Mouse (Mus musculus): ENCODE measurements at regions not wholly inside any gene's neighbourhood (a gene's known extent, or its start where the extent isn't known, plus 50 kb on each side); places are given as distances from the start of the nearest gene placed in this dataset.
A peak's percentile ranks its signal among the peaks of the same experiment; 100 is the strongest.

DNA sequence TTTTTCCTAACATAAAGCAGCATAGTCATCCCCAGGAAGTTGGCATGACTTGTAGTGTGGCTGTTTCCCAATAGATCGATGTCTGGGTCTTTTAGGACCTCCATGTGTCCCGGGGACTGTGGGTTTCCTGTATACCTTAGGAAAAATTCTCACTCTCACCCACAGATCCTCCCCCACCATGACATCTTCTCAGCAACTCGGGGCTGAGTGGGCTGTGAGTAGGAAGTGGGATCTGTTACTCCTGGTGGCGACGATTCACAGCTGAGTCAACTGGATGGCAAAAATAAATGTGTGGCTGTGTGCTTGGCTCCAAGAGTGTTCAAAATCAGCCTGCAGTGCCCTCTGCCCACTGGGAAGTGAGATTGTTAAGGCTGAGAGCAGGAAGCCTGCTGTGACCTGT, 107.9 kb upstream of the Wdr11 start:
- no peaks in the 10 kb centered on the region for H3K4me1 ChIP-seq (ENCODE audit: control insufficient read depth in 1 of 2, insufficient read depth in 2 of 2, low read length in 2 of 2)
- no peaks in the 10 kb centered on the region; a peak in 1 of 4 replicates for H3K27me3 ChIP-seq (ENCODE audit: control insufficient read depth in 1 of 2, insufficient read depth in 2 of 2, low read length in 2 of 2)
- TF ChIP-seq SIN3A (IDR thresholded peaks at IDR 0.05; ENCODE audit: low read length) (no peak), MEF2A (IDR thresholded peaks at IDR 0.05; ENCODE audit: extremely low read depth, insufficient replicate concordance, low read depth, low read length, poor library complexity, severe bottlenecking) (no peak), CHD1 (IDR thresholded peaks at IDR 0.05; ENCODE audit: low read depth, low read length) (no peak), E2F4 (IDR thresholded peaks at IDR 0.05; ENCODE audit: borderline replicate concordance, low read depth, low read length) (no peak), MYC (IDR thresholded peaks at IDR 0.05; ENCODE audit: low read depth, low read length) (no peak), EP300 (IDR thresholded peaks at IDR 0.05; ENCODE audit: low read depth in 1 of 2, low read length in 2 of 2) (no peak)
- no peak for DNase-seq (ENCODE audit: low read depth, low spot score)
- no peaks in the 10 kb centered on the region for H3K9me3 ChIP-seq (replicated peaks; ENCODE audit: insufficient read depth, low read length)
- no peak overlapping the region for H3K4me3 ChIP-seq (ENCODE audit: control insufficient read depth in 1 of 2, insufficient read depth in 1 of 2, low read depth in 2 of 2, low read length in 2 of 2)
- no peak overlapping the region for H3K27ac ChIP-seq (ENCODE audit: control insufficient read depth, low read depth, low read length)
- no peaks in the 10 kb centered on the region for H3K36me3 ChIP-seq (ENCODE audit: control insufficient read depth in 1 of 2, insufficient read depth in 2 of 2, low read length in 2 of 2)
- no peak overlapping the region for H3K9ac ChIP-seq (ENCODE audit: control insufficient read depth, low read depth, low read length, poor library complexity, severe bottlenecking)
- no peaks in the 10 kb centered on the region for H3K79me2 ChIP-seq (ENCODE audit: control insufficient read depth, insufficient read depth, low read length, poor library complexity)

DNA sequence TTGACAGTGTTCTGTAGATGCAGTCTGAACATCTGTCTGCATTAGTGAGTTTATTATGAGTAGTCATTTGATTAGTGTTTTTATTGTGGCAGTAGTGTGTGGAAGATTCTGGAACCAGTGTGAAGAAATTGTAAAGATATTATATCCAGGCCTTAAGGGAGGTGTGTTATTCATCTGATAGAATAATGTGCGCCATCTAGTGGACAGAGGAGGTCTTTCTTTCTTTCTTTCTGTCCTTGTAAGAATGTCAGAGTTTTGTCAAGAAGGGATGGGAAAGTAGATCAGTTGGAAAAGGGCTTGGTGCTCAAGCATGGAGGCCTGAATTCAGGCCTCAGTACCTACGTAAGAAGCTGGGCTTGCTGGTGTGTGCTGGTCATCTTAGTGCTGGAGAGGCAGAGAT, 84.8 kb upstream of the Wdr11 start:
- H3K27me3 ChIP-seq (ENCODE audit: control insufficient read depth in 1 of 2, insufficient read depth in 2 of 2, low read length in 2 of 2), result no peaks in the 10 kb centered on the region
- peak; percentile 52 for TF ChIP-seq SMC3 (IDR thresholded peaks at IDR 0.05; ENCODE audit: low read depth, low read length)
- TF ChIP-seq RAD21 (IDR thresholded peaks at IDR 0.05; ENCODE audit: low read depth, low read length), result peak; percentile 38
- TF ChIP-seq CTCF (IDR thresholded peaks at IDR 0.05 in 2 of 3, conservative IDR thresholded peaks at IDR 0.05 in 1 of 3; ENCODE audit: control insufficient read depth in 1 of 3, insufficient read depth in 1 of 3, low read depth in 2 of 3, low read length in 3 of 3, poor library complexity in 1 of 3, severe bottlenecking in 1 of 3), result peak in 2 of 3 experiments; percentile 23 to 51; a peak in 3 of 6 replicates
- TF ChIP-seq ETS1 (IDR thresholded peaks at IDR 0.05; ENCODE audit: low read depth, low read length), result no peak
- no peak for TF ChIP-seq GATA1 (IDR thresholded peaks at IDR 0.05; ENCODE audit: low read depth, low read length)
- no peaks in the 10 kb centered on the region for H3K79me2 ChIP-seq (ENCODE audit: control insufficient read depth, insufficient read depth, low read length, poor library complexity)
- DNase-seq (ENCODE audit: low read depth, low spot score), result peak; percentile 43
- H3K4me1 ChIP-seq (ENCODE audit: control insufficient read depth in 1 of 2, insufficient read depth in 2 of 2, low read length in 2 of 2), result no peaks in the 10 kb centered on the region
- no peak overlapping the region for H3K4me3 ChIP-seq (ENCODE audit: control insufficient read depth in 1 of 2, insufficient read depth in 1 of 2, low read depth in 2 of 2, low read length in 2 of 2)
- H3K27ac ChIP-seq (ENCODE audit: control insufficient read depth, low read depth, low read length), result no peak overlapping the region
- no peaks in the 10 kb centered on the region for H3K36me3 ChIP-seq (ENCODE audit: control insufficient read depth in 1 of 2, insufficient read depth in 2 of 2, low read length in 2 of 2)
- no peaks in the 10 kb centered on the region for H3K9me3 ChIP-seq (replicated peaks; ENCODE audit: insufficient read depth, low read length)
- no peak overlapping the region for H3K9ac ChIP-seq (ENCODE audit: control insufficient read depth, low read depth, low read length, poor library complexity, severe bottlenecking)

DNA sequence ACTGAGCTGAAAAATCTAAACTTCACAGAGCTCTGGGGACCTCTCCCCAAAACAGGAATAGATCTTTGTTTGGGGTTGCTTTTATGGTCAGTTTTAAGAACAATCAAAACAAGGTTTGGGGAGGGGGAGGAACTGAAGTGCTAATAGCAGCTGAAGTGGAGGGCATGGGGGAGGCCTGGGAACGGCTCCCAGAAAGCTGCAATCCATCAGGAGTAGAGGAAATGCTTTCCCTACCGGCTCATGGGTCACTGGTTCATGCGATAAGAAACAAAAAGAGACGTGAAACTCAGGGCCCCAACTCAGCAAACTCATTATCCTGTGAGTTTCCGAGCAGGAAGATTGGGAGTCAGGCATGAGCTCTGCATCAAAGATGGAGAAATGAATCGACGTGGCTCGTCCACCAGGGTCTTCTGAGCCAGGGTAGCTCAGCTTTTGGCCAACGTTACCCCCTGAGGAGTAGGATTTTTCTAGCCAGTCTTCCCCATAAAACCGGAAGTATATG, 82.0 kb upstream of the Wdr11 start:
- Histone ChIP-seq H3K79me2 (ENCODE audit: control insufficient read depth, insufficient read depth, low read length, poor library complexity) (no peaks in the 10 kb centered on the region), H3K4me3 (ENCODE audit: control insufficient read depth in 1 of 2, insufficient read depth in 1 of 2, low read depth in 2 of 2, low read length in 2 of 2) (no peak overlapping the region), H3K36me3 (ENCODE audit: control insufficient read depth in 1 of 2, insufficient read depth in 2 of 2, low read length in 2 of 2) (no peaks in the 10 kb centered on the region), H3K9me3 (replicated peaks; ENCODE audit: insufficient read depth, low read length) (no peaks in the 10 kb centered on the region), H3K27ac (ENCODE audit: control insufficient read depth, low read depth, low read length) (no peak overlapping the region), H3K27me3 (ENCODE audit: control insufficient read depth in 1 of 2, insufficient read depth in 2 of 2, low read length in 2 of 2) (no peaks in the 10 kb centered on the region), H3K9ac (ENCODE audit: control insufficient read depth, low read depth, low read length, poor library complexity, severe bottlenecking) (no peak overlapping the region), H3K4me1 (ENCODE audit: control insufficient read depth in 1 of 2, insufficient read depth in 2 of 2, low read length in 2 of 2) (no peaks in the 10 kb centered on the region)
- no peak for DNase-seq (ENCODE audit: low read depth, low spot score)
- TF ChIP-seq EP300 (IDR thresholded peaks at IDR 0.05; ENCODE audit: low read depth in 1 of 2, low read length in 2 of 2) (no peak), BHLHE40 (IDR thresholded peaks at IDR 0.05; ENCODE audit: borderline replicate concordance, low read depth, low read length) (no peak), MXI1 (IDR thresholded peaks at IDR 0.05; ENCODE audit: low read depth, low read length) (no peak), ELF1 (IDR thresholded peaks at IDR 0.05; ENCODE audit: low read depth, low read length) (no peak), CTCF (IDR thresholded peaks at IDR 0.05 in 2 of 3, conservative IDR thresholded peaks at IDR 0.05 in 1 of 3; ENCODE audit: control insufficient read depth in 1 of 3, insufficient read depth in 1 of 3, low read depth in 2 of 3, low read length in 3 of 3, poor library complexity in 1 of 3, severe bottlenecking in 1 of 3) (no peak), POLR2A (IDR thresholded peaks at IDR 0.05; ENCODE audit: control insufficient read depth in 1 of 2, insufficient read depth in 1 of 2, low read depth in 1 of 2, low read length in 2 of 2, poor library complexity in 1 of 2) (no peak), ZC3H11A (IDR thresholded peaks at IDR 0.05; ENCODE audit: low read depth, low read length) (no peak), MYB (IDR thresholded peaks at IDR 0.05; ENCODE audit: low read depth, low read length) (no peak), NELFE (IDR thresholded peaks at IDR 0.05; ENCODE audit: low read depth, low read length) (no peak), E2F4 (IDR thresholded peaks at IDR 0.05; ENCODE audit: borderline replicate concordance, low read depth, low read length) (no peak), ZMIZ1 (IDR thresholded peaks at IDR 0.05; ENCODE audit: low read depth, low read length) (no peak), CHD2 (IDR thresholded peaks at IDR 0.05; ENCODE audit: low read length) (no peak), MAX (IDR thresholded peaks at IDR 0.05; ENCODE audit: low read length) (no peak), USF2 (IDR thresholded peaks at IDR 0.05; ENCODE audit: borderline replicate concordance in 1 of 2, insufficient read depth in 1 of 2, low read depth in 1 of 2, low read length in 2 of 2) (no peak), POLR2AphosphoS5 (IDR thresholded peaks at IDR 0.05; ENCODE audit: borderline replicate concordance, low read depth, low read length) (no peak), SMC3 (IDR thresholded peaks at IDR 0.05; ENCODE audit: low read depth, low read length) (no peak), JUND (IDR thresholded peaks at IDR 0.05; ENCODE audit: low read depth, low read length) (no peak)

Data from MEL (cell line).